Mouse (Mus musculus) limb, embryonic 10.5 days (tissue): ENCODE results near the gene Cdkal1. TPM values are rescaled to one million over a fixed set of nuclear protein-coding genes. Genes with fewer than 3 reads are reported as not detected.

Source experiments
- DNase-seq: peaks from one replicate; pipeline ENCODE4 v3.0.0-alpha.2; 2017; ENCODE audit warnings: low spot score
- H3K27ac ChIP-seq: fragments of 300-500 bp; sonication (generic); 2 replicates; pipeline ENCODE4 v1.5.1; 2016; ENCODE audit warnings: mild to moderate bottlenecking
- H3K27me3 ChIP-seq: fragments of 300-500 bp; sonication (generic); 2 replicates; pipeline ENCODE4 v1.6.1; 2016; ENCODE audit warnings: low read depth, mild to moderate bottlenecking; ENCODE audit not compliant: poor library complexity, severe bottlenecking
- H3K36me3 ChIP-seq: fragments of 300-500 bp; sonication (generic); 2 replicates; pipeline ENCODE4 v1.6.1; 2016; ENCODE audit warnings: mild to moderate bottlenecking, moderate library complexity
- H3K4me1 ChIP-seq: fragments of 300-500 bp; sonication (generic); 2 replicates; pipeline ENCODE4 v1.6.1; 2016
- H3K4me3 ChIP-seq: fragments of 300-500 bp; sonication (generic); 2 replicates; pipeline ENCODE4 v1.5.1; 2016; ENCODE audit warnings: mild to moderate bottlenecking, moderate library complexity
- H3K9me3 ChIP-seq: fragments of 300-500 bp; sonication (generic); replicated peaks from 2 replicates; pipeline ENCODE4 v1.6.1; 2016; ENCODE audit warnings: mild to moderate bottlenecking
- whole genome bisulfite sequencing: fragments of 180-500 bp; shearing (Covaris S2); methylation state at CpG from one replicate; pipeline ENCODE4 v1.1.7; 2016; 5-methylcytosine and 5-hydroxymethylcytosine counted together
- polyA plus RNA-seq: library from polyadenylated mRNA; unstranded; fragments of >200 nt; fragmentation: Nextera tagmentation; extraction: Ambion mirVana; gene quantifications from 2 replicates; pipeline ENCODE4 v1.2.1, GENCODE M21; 2016

The Cdkal1 gene
- polyA plus RNA-seq, 1 experiment from 2014 or later, result 34.8 TPM

GRCm38 (mm10) chr13:29351023-29351684 lies 504.3 kb downstream of the Cdkal1 start:
- DNase-seq, result no peak
- H3K27me3 ChIP-seq, result no peaks in the 10 kb centered on the region

GRCm38 (mm10) chr13:29350004-29350403 lies 505.5 kb downstream of the Cdkal1 start:
- H3K27me3 ChIP-seq, result no peaks in the 10 kb centered on the region
- no peaks in the 10 kb centered on the region for H3K9me3 ChIP-seq
- DNase-seq, result no peak
- no peak overlapping the region for H3K4me3 ChIP-seq
- H3K4me1 ChIP-seq, result peaks cover 19% of the 10 kb centered on the region
- WGBS, result 78% methylated on average over 4 of the region's 4 CpGs
- H3K36me3 ChIP-seq, result peaks cover 13% of the 10 kb centered on the region
- no peak overlapping the region for H3K27ac ChIP-seq

More at GRCm38 (mm10) chr13:29351023-29351684, 504.3 kb downstream of the Cdkal1 start:
- Histone ChIP-seq H3K27ac (no peak overlapping the region), H3K4me3 (no peak overlapping the region), H3K9me3 (no peaks in the 10 kb centered on the region), H3K36me3 (peaks cover 13% of the 10 kb centered on the region), H3K4me1 (peaks cover 31% of the 10 kb centered on the region)
- WGBS, result 76% methylated on average over 9 of the region's 9 CpGs

GRCm38 (mm10) chr13:29349386-29349961 lies 506.0 kb downstream of the Cdkal1 start:
- Histone ChIP-seq H3K4me3 (no peak overlapping the region), H3K27ac (no peak overlapping the region), H3K27me3 (no peaks in the 10 kb centered on the region), H3K36me3 (peaks cover 13% of the 10 kb centered on the region), H3K4me1 (peaks cover 15% of the 10 kb centered on the region; the same call in 1 of the 2 replicates), H3K9me3 (no peaks in the 10 kb centered on the region)
- 90% methylated on average over 7 of the region's 7 CpGs for whole genome bisulfite sequencing
- DNase-seq, result no peak

DNA sequence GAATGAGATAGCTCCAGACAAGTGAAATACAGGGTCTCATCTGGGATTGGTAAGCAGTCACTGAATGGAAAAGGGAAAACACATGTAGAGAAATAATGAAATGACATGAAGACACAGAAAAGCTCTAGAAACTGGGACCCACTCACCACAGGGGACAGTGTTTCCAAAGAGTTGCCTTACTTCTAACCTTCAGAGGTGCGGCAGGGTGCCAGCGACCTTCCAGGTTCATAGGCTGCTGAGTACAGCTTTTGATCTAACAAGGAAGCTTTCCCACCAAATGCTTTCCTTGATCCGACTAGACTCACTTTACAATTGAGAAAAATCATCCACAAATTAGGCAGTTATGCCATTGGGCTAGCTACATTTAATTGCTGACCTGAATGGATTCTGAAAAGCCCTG lies 507.1 kb downstream of the Cdkal1 start:
- H3K27ac ChIP-seq, result no peak overlapping the region
- no peak for DNase-seq
- peaks cover 13% of the 10 kb centered on the region for H3K36me3 ChIP-seq
- H3K4me1 ChIP-seq, result peaks cover 10% of the 10 kb centered on the region; the same call in 1 of the 2 replicates
- no peak overlapping the region for H3K4me3 ChIP-seq
- H3K9me3 ChIP-seq, result no peaks in the 10 kb centered on the region
- 97% methylated on average over 3 of the region's 3 CpGs for WGBS
- no peaks in the 10 kb centered on the region for H3K27me3 ChIP-seq

GRCm38 (mm10) chr13:29332640-29333412 lies 522.6 kb downstream of the Cdkal1 start:
- Histone ChIP-seq H3K27ac (no peak overlapping the region), H3K9me3 (no peaks in the 10 kb centered on the region), H3K4me1 (no peaks in the 10 kb centered on the region), H3K36me3 (no peaks in the 10 kb centered on the region), H3K27me3 (no peaks in the 10 kb centered on the region), H3K4me3 (no peak overlapping the region)
- DNase-seq, result no peak
- 88% methylated on average over 6 of the region's 6 CpGs for WGBS

GRCm38 (mm10) chr13:29325946-29326345 lies 529.5 kb downstream of the Cdkal1 start:
- H3K36me3 ChIP-seq, result no peaks in the 10 kb centered on the region
- DNase-seq, result no peak
- no peaks in the 10 kb centered on the region for H3K4me1 ChIP-seq
- H3K27ac ChIP-seq, result no peak overlapping the region
- no peak overlapping the region for H3K4me3 ChIP-seq
- no peaks in the 10 kb centered on the region for H3K27me3 ChIP-seq
- WGBS, result 92% methylated on average over 4 of the region's 4 CpGs
- H3K9me3 ChIP-seq, result no peaks in the 10 kb centered on the region

- Histone ChIP-seq H3K9me3 (no peaks in the 10 kb centered on the region), H3K27me3 (no peaks in the 10 kb centered on the region), H3K4me3 (no peak overlapping the region), H3K27ac (no peak overlapping the region), H3K36me3 (no peaks in the 10 kb centered on the region), H3K4me1 (0 out of 2 replicates have a peak, but pooled peaks cover 4% of the 10 kb centered on the region)
- 74% methylated on average over 2 of the region's 2 CpGs for WGBS
- no peak for DNase-seq
Measured at GRCm38 (mm10) chr13:29320421-29320820, 535.1 kb downstream of the Cdkal1 start.

GRCm38 (mm10) chr13:29317703-29318102 lies 537.8 kb downstream of the Cdkal1 start:
- 98% methylated on average over 1 of the region's 1 CpGs for WGBS
- Histone ChIP-seq H3K4me1 (peaks cover 19% of the 10 kb centered on the region), H3K36me3 (no peaks in the 10 kb centered on the region), H3K9me3 (no peaks in the 10 kb centered on the region), H3K27me3 (no peaks in the 10 kb centered on the region), H3K4me3 (no peak overlapping the region), H3K27ac (no peak overlapping the region)
- DNase-seq, result no peak

- no peaks in the 10 kb centered on the region for H3K27me3 ChIP-seq
- no peaks in the 10 kb centered on the region for H3K9me3 ChIP-seq
- WGBS, result 91% methylated on average over 5 of the region's 5 CpGs
- no peaks in the 10 kb centered on the region for H3K36me3 ChIP-seq
- no peak for DNase-seq
- no peak overlapping the region for H3K4me3 ChIP-seq
- no peak overlapping the region for H3K27ac ChIP-seq
- H3K4me1 ChIP-seq, result peaks cover 19% of the 10 kb centered on the region
Measured at GRCm38 (mm10) chr13:29316271-29316670, 539.2 kb downstream of the Cdkal1 start.

DNA sequence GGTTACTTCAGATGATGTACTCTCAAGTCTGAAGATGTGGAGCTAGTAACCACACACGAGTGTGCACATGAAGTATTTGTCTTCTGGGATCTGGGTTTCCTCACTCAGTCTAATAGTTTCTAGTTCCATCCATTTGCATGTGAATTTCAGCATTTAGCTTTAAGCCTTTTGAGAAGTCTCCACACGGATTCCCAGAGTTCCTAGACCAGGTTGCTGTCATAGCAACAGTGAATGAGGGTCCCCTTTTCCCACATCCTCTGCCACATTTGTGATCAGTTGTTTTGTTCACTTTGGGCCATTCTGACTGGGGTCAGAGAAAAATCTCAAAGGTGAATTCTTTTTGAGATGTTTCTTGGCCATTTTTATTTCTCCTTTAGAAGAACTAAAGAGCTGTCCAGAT lies 543.4 kb downstream of the Cdkal1 start:
- no peak overlapping the region for H3K4me3 ChIP-seq
- H3K9me3 ChIP-seq, result no peaks in the 10 kb centered on the region
- no peak for DNase-seq
- H3K36me3 ChIP-seq, result no peaks in the 10 kb centered on the region
- peaks cover 15% of the 10 kb centered on the region for H3K4me1 ChIP-seq
- H3K27me3 ChIP-seq, result no peaks in the 10 kb centered on the region
- WGBS, result 78% methylated on average over 2 of the region's 2 CpGs
- H3K27ac ChIP-seq, result no peak overlapping the region

GRCm38 (mm10) chr13:29307420-29307819 lies 548.1 kb downstream of the Cdkal1 start:
- Histone ChIP-seq H3K27ac (no peak overlapping the region), H3K36me3 (no peaks in the 10 kb centered on the region), H3K4me3 (no peak overlapping the region), H3K4me1 (no peaks in the 10 kb centered on the region), H3K27me3 (no peaks in the 10 kb centered on the region), H3K9me3 (no peaks in the 10 kb centered on the region)
- 56% methylated on average over 6 of the region's 6 CpGs for WGBS
- no peak for DNase-seq

- 90% methylated on average over 9 of the region's 9 CpGs for WGBS
- no peaks in the 10 kb centered on the region for H3K4me1 ChIP-seq
- H3K27ac ChIP-seq, result no peak overlapping the region
- H3K9me3 ChIP-seq, result no peaks in the 10 kb centered on the region
- H3K4me3 ChIP-seq, result no peak overlapping the region
- no peaks in the 10 kb centered on the region for H3K27me3 ChIP-seq
- no peak for DNase-seq
- no peaks in the 10 kb centered on the region for H3K36me3 ChIP-seq
Measured at GRCm38 (mm10) chr13:29292608-29293240, 562.8 kb downstream of the Cdkal1 start.

GRCm38 (mm10) chr13:29290569-29290968 lies 564.9 kb downstream of the Cdkal1 start:
- DNase-seq, result no peak
- no peaks in the 10 kb centered on the region for H3K27me3 ChIP-seq
- H3K9me3 ChIP-seq, result no peaks in the 10 kb centered on the region
- H3K4me3 ChIP-seq, result no peak overlapping the region
- H3K27ac ChIP-seq, result no peak overlapping the region
- no peaks in the 10 kb centered on the region for H3K36me3 ChIP-seq
- no peaks in the 10 kb centered on the region for H3K4me1 ChIP-seq
- 75% methylated on average over 4 of the region's 4 CpGs for WGBS
